Mouse (Mus musculus): ENCODE data around the gene Cenps. TPM values are rescaled to one million over a fixed set of nuclear protein-coding genes. Genes with fewer than 3 reads are reported as not detected.

Gene Cenps
- polyA plus RNA-seq, 1 experiment from 2014 or later = 53.1 TPM

GRCm38 (mm10) chr4:149136116-149136850, 1.1 kb downstream of the Cenps start:
- H3K4me2 ChIP-seq = peak overlapping the region; percentile 68
- H3K4me1 ChIP-seq (ENCODE audit: control insufficient read depth, insufficient read depth, low read length) = peaks cover 6% of the 10 kb centered on the region; the same call in 1 of the 2 replicates
- DNase-seq (ENCODE audit: low spot score, missing footprints) = no peak
- no peaks in the 10 kb centered on the region for H3K9me3 ChIP-seq (ENCODE audit: control insufficient read depth, low read length)
- H3K27ac ChIP-seq (ENCODE audit: low read depth, low read length) = no peak overlapping the region; the same call in 1 of the 2 replicates
- H3K9ac ChIP-seq (ENCODE audit: low read length) = peak overlapping the region; percentile 72
- peak overlapping the region; percentile 63 for H3K4me3 ChIP-seq (ENCODE audit: low read depth, low read length)
- ATAC-seq (ENCODE audit: low FRiP score) = no peak; the same call in 1 of the 2 replicates
- WGBS = 73% methylated on average over 18 of the region's 18 CpGs
- H3K36me3 ChIP-seq (ENCODE audit: control insufficient read depth, insufficient read depth, low read length) = no peaks in the 10 kb centered on the region
- H3K27me3 ChIP-seq (ENCODE audit: control insufficient read depth, insufficient read depth, low read length) = no peaks in the 10 kb centered on the region

- Histone ChIP-seq H3K27me3 (ENCODE audit: control insufficient read depth, insufficient read depth, low read length) (no peaks in the 10 kb centered on the region), H3K4me1 (ENCODE audit: control insufficient read depth, insufficient read depth, low read length) (peaks cover 6% of the 10 kb centered on the region; the same call in 1 of the 2 replicates), H3K9me3 (ENCODE audit: control insufficient read depth, low read length) (no peaks in the 10 kb centered on the region), H3K36me3 (ENCODE audit: control insufficient read depth, insufficient read depth, low read length) (no peaks in the 10 kb centered on the region), H3K4me2 (no peak overlapping the region), H3K4me3 (ENCODE audit: low read depth, low read length) (no peak overlapping the region), H3K9ac (ENCODE audit: low read length) (no peak overlapping the region), H3K27ac (ENCODE audit: low read depth, low read length) (no peak overlapping the region)
- WGBS = 84% methylated on average over 5 of the region's 5 CpGs
- ATAC-seq (ENCODE audit: low FRiP score) (no peak), DNase-seq (ENCODE audit: low spot score, missing footprints) (peak; percentile 80)
Measured at GRCm38 (mm10) chr4:149133395-149133794, 4.0 kb downstream of the Cenps start.

- no peaks in the 10 kb centered on the region for H3K36me3 ChIP-seq (ENCODE audit: control insufficient read depth, insufficient read depth, low read length)
- no peak overlapping the region for H3K4me2 ChIP-seq
- WGBS = 90% methylated on average over 21 of the region's 21 CpGs
Measured at GRCm38 (mm10) chr4:149131789-149132565, 5.5 kb downstream of the Cenps start.

GRCm38 (mm10) chr4:149131021-149131752, 6.2 kb downstream of the Cenps start:
- Histone ChIP-seq H3K36me3 (ENCODE audit: control insufficient read depth, insufficient read depth, low read length) (no peaks in the 10 kb centered on the region), H3K27ac (ENCODE audit: low read depth, low read length) (no peak overlapping the region), H3K4me2 (no peak overlapping the region), H3K27me3 (ENCODE audit: control insufficient read depth, insufficient read depth, low read length) (no peaks in the 10 kb centered on the region; the same call in 1 of the 2 replicates), H3K9ac (ENCODE audit: low read length) (no peak overlapping the region), H3K4me1 (ENCODE audit: control insufficient read depth, insufficient read depth, low read length) (peaks cover under 1% of the 10 kb centered on the region; the same call in 1 of the 2 replicates), H3K4me3 (ENCODE audit: low read depth, low read length) (no peak overlapping the region), H3K9me3 (ENCODE audit: control insufficient read depth, low read length) (no peaks in the 10 kb centered on the region)
- DNase-seq (ENCODE audit: low spot score, missing footprints) (no peak), ATAC-seq (ENCODE audit: low FRiP score) (no peak)
- 90% methylated on average over 23 of the region's 23 CpGs for WGBS

More at GRCm38 (mm10) chr4:149131789-149132565, 5.5 kb downstream of the Cenps start:
- DNase-seq (ENCODE audit: low spot score, missing footprints) (no peak), ATAC-seq (ENCODE audit: low FRiP score) (no peak)
- no peaks in the 10 kb centered on the region for H3K9me3 ChIP-seq (ENCODE audit: control insufficient read depth, low read length)
- no peak overlapping the region for H3K27ac ChIP-seq (ENCODE audit: low read depth, low read length)
- H3K4me3 ChIP-seq (ENCODE audit: low read depth, low read length) = no peak overlapping the region
- H3K9ac ChIP-seq (ENCODE audit: low read length) = no peak overlapping the region
- no peaks in the 10 kb centered on the region for H3K27me3 ChIP-seq (ENCODE audit: control insufficient read depth, insufficient read depth, low read length)
- H3K4me1 ChIP-seq (ENCODE audit: control insufficient read depth, insufficient read depth, low read length) = peaks cover 6% of the 10 kb centered on the region; the same call in 1 of the 2 replicates

- no peak overlapping the region for H3K9ac ChIP-seq (ENCODE audit: low read length)
- H3K4me1 ChIP-seq (ENCODE audit: control insufficient read depth, insufficient read depth, low read length) = 0 out of 2 replicates have a peak, but pooled peaks cover 2% of the 10 kb centered on the region
- H3K27ac ChIP-seq (ENCODE audit: low read depth, low read length) = peak overlapping the region; percentile 48; the same call in 1 of the 2 replicates
- H3K36me3 ChIP-seq (ENCODE audit: control insufficient read depth, insufficient read depth, low read length) = no peaks in the 10 kb centered on the region
- no peaks in the 10 kb centered on the region for H3K9me3 ChIP-seq (ENCODE audit: control insufficient read depth, low read length)
- no peak for DNase-seq (ENCODE audit: low spot score, missing footprints)
- no peak overlapping the region for H3K4me3 ChIP-seq (ENCODE audit: low read depth, low read length)
- H3K4me2 ChIP-seq = no peak overlapping the region
- H3K27me3 ChIP-seq (ENCODE audit: control insufficient read depth, insufficient read depth, low read length) = no peaks in the 10 kb centered on the region; the same call in 1 of the 2 replicates
- no peak for ATAC-seq (ENCODE audit: low FRiP score)
- WGBS = 76% methylated on average over 18 of the region's 18 CpGs
Measured at GRCm38 (mm10) chr4:149128467-149128866, 9.0 kb downstream of the Cenps start.

- Histone ChIP-seq H3K4me1 (ENCODE audit: control insufficient read depth, insufficient read depth, low read length) (0 out of 2 replicates have a peak, but pooled peaks cover 2% of the 10 kb centered on the region), H3K36me3 (ENCODE audit: control insufficient read depth, insufficient read depth, low read length) (no peaks in the 10 kb centered on the region), H3K4me3 (ENCODE audit: low read depth, low read length) (no peak within 1 kb of the TSS), H3K9ac (ENCODE audit: low read length) (no peak within 1 kb of the TSS), H3K27ac (ENCODE audit: low read depth, low read length) (peak within 1 kb of the TSS; percentile 25), H3K4me2 (no peak within 1 kb of the TSS), H3K27me3 (ENCODE audit: control insufficient read depth, insufficient read depth, low read length) (no peaks in the 10 kb centered on the region; the same call in 1 of the 2 replicates), H3K9me3 (ENCODE audit: control insufficient read depth, low read length) (no peaks in the 10 kb centered on the region)
- 88% methylated on average over 11 of the region's 11 CpGs for WGBS
- DNase-seq (ENCODE audit: low spot score, missing footprints) = no peak
- no peak for ATAC-seq (ENCODE audit: low FRiP score)
Measured at GRCm38 (mm10) chr4:149126663-149127062, 10.8 kb downstream of the Cenps start, which contains the start of gene Cort. Gene Cort, minus strand, starts transcription at chr4:149126763.

- H3K27me3 ChIP-seq (ENCODE audit: control insufficient read depth, insufficient read depth, low read length) = no peaks in the 10 kb centered on the region; the same call in 1 of the 2 replicates
- H3K4me3 ChIP-seq (ENCODE audit: low read depth, low read length) = no peak overlapping the region
- no peak overlapping the region for H3K4me2 ChIP-seq
- no peaks in the 10 kb centered on the region for H3K9me3 ChIP-seq (ENCODE audit: control insufficient read depth, low read length)
- no peak overlapping the region for H3K9ac ChIP-seq (ENCODE audit: low read length)
- 0 out of 2 replicates have a peak, but pooled peaks cover 2% of the 10 kb centered on the region for H3K4me1 ChIP-seq (ENCODE audit: control insufficient read depth, insufficient read depth, low read length)
- H3K36me3 ChIP-seq (ENCODE audit: control insufficient read depth, insufficient read depth, low read length) = no peaks in the 10 kb centered on the region
- ATAC-seq (ENCODE audit: low FRiP score) (no peak), DNase-seq (ENCODE audit: low spot score, missing footprints) (no peak)
- WGBS = 81% methylated on average over 6 of the region's 6 CpGs
- no peak overlapping the region for H3K27ac ChIP-seq (ENCODE audit: low read depth, low read length)
Measured at GRCm38 (mm10) chr4:149126115-149126509, 11.3 kb downstream of the Cenps start.

GRCm38 (mm10) chr4:149125341-149126114, 11.9 kb downstream of the Cenps start:
- H3K27me3 ChIP-seq (ENCODE audit: control insufficient read depth, insufficient read depth, low read length) = no peaks in the 10 kb centered on the region; the same call in 1 of the 2 replicates
- H3K4me3 ChIP-seq (ENCODE audit: low read depth, low read length) = no peak overlapping the region
- H3K36me3 ChIP-seq (ENCODE audit: control insufficient read depth, insufficient read depth, low read length) = no peaks in the 10 kb centered on the region
- DNase-seq (ENCODE audit: low spot score, missing footprints) = no peak
- no peak overlapping the region for H3K27ac ChIP-seq (ENCODE audit: low read depth, low read length)
- no peaks in the 10 kb centered on the region for H3K9me3 ChIP-seq (ENCODE audit: control insufficient read depth, low read length)
- 52% methylated on average over 11 of the region's 11 CpGs for WGBS
- ATAC-seq (ENCODE audit: low FRiP score) = no peak
- no peak overlapping the region for H3K9ac ChIP-seq (ENCODE audit: low read length)
- 0 out of 2 replicates have a peak, but pooled peaks cover 2% of the 10 kb centered on the region for H3K4me1 ChIP-seq (ENCODE audit: control insufficient read depth, insufficient read depth, low read length)
- H3K4me2 ChIP-seq = no peak overlapping the region

Data from midbrain, embryonic 11.5 days (tissue).